Mouse (Mus musculus) myocyte (in vitro differentiated cells): ENCODE data around the gene Emc3. TPM values are rescaled to one million over a fixed set of nuclear protein-coding genes. Genes with fewer than 3 reads are reported as not detected.

Source experiments
- H3K27me3 ChIP-seq: one replicate; pipeline ENCODE4 v1.6.1; 2011; ENCODE audit not compliant: control insufficient read depth, insufficient read depth, insufficient read length
- H3K36me3 ChIP-seq: one replicate; pipeline ENCODE4 v1.6.1; 2011; ENCODE audit not compliant: control insufficient read depth, insufficient read depth
- H3K4me2 ChIP-seq: one replicate; pipeline ENCODE4 v1.6.1; 2011; ENCODE audit warnings: low read depth, control low read depth
- H3K4me3 ChIP-seq: one replicate; pipeline ENCODE4 v1.5.1; 2011; ENCODE audit warnings: mild to moderate bottlenecking, control low read depth, moderate library complexity
- H3K79me2 ChIP-seq: one replicate; pipeline ENCODE4 v1.6.1; 2011; ENCODE audit not compliant: control insufficient read depth, insufficient read depth
- H3ac ChIP-seq: one replicate; pipeline ENCODE4 v1.6.1; 2011; ENCODE audit not compliant: control insufficient read depth, insufficient read length
- CEBPB ChIP-seq: IDR thresholded peaks from 2 replicates; pipeline ENCODE4 v1.6.1; 2011; ENCODE audit warnings: mild to moderate bottlenecking, moderate library complexity; ENCODE audit not compliant: poor library complexity, insufficient read depth, severe bottlenecking
- E2F4 ChIP-seq: IDR thresholded peaks from one replicate; pipeline ENCODE4 v1.6.1; 2011; ENCODE audit warnings: mild to moderate bottlenecking, control low read depth, moderate library complexity; ENCODE audit not compliant: insufficient read depth
- MAX ChIP-seq: IDR thresholded peaks from one replicate; pipeline ENCODE4 v1.6.1; 2011; ENCODE audit warnings: low read depth, mild to moderate bottlenecking, control low read depth
- MYOD1 ChIP-seq, 3 experiments: IDR thresholded peaks; one replicate each; pipeline ENCODE4 v1.6.1; 2011; ENCODE audit warnings: control low read depth in 2 of 3, low read depth in 2 of 3, mild to moderate bottlenecking in 2 of 3, moderate library complexity in 1 of 3; ENCODE audit not compliant: insufficient read length in 2 of 3, control insufficient read depth in 1 of 3
- MYOG ChIP-seq, 3 experiments: IDR thresholded peaks; one replicate each; pipeline ENCODE4 v1.6.1; 2011; ENCODE audit warnings: control low read depth in 2 of 3, low read depth in 2 of 3, mild to moderate bottlenecking in 2 of 3; ENCODE audit not compliant: insufficient read length in 2 of 3, control insufficient read depth in 1 of 3, insufficient read depth in 1 of 3
- POLR2A ChIP-seq: IDR thresholded peaks from one replicate; pipeline ENCODE4 v1.6.1; 2011; ENCODE audit warnings: low read depth, mild to moderate bottlenecking, control low read depth, moderate library complexity; ENCODE audit not compliant: insufficient read length
- POLR2AphosphoS2 ChIP-seq: IDR thresholded peaks from one replicate; pipeline ENCODE4 v1.6.1; 2011; ENCODE audit warnings: low read depth, control low read depth; ENCODE audit not compliant: insufficient read length
- REST ChIP-seq: IDR thresholded peaks from one replicate; pipeline ENCODE4 v1.6.1; 2011; ENCODE audit warnings: mild to moderate bottlenecking, control low read depth, moderate library complexity; ENCODE audit not compliant: insufficient read depth, insufficient read length
- SRF ChIP-seq: IDR thresholded peaks from one replicate; pipeline ENCODE4 v1.6.1; 2011; ENCODE audit warnings: low read depth; ENCODE audit not compliant: control insufficient read depth, insufficient read length
- TCF12 ChIP-seq: IDR thresholded peaks from one replicate; pipeline ENCODE4 v1.6.1; 2011; ENCODE audit warnings: mild to moderate bottlenecking, control low read depth; ENCODE audit not compliant: poor library complexity, insufficient read depth, severe bottlenecking
- TCF3 ChIP-seq: IDR thresholded peaks from one replicate; pipeline ENCODE4 v1.6.1; 2011; ENCODE audit warnings: low read depth, control low read depth; ENCODE audit not compliant: insufficient read length
- USF1 ChIP-seq: IDR thresholded peaks from one replicate; pipeline ENCODE4 v1.6.1; 2011; ENCODE audit warnings: low read depth, mild to moderate bottlenecking, control low read depth, moderate library complexity
- polyA plus RNA-seq: library from polyadenylated mRNA; unstranded; fragments of >200 nt; fragmentation: generic; extraction: Trizol; gene quantifications from one replicate; pipeline ENCODE4 v1.2.1, GENCODE M21; 2012; ENCODE audit warnings: missing spikeins

Gene Emc3
- polyA plus RNA-seq, 1 experiment, result 86.5 TPM

GRCm38 (mm10) chr6:113492101-113492864, 39.2 kb downstream of the Emc3 start:
- no peaks in the 10 kb centered on the region for H3K36me3 ChIP-seq
- H3K79me2 ChIP-seq, result no peaks in the 10 kb centered on the region
- no peaks in the 10 kb centered on the region for H3K27me3 ChIP-seq
- no peak for TF ChIP-seq MYOD1 (IDR thresholded peaks at IDR 0.05; ENCODE audit: control insufficient read depth in 1 of 3, insufficient read length in 2 of 3, low read depth in 2 of 3)
- TF ChIP-seq SRF, result no peak
- TF ChIP-seq REST, result no peak
- TF ChIP-seq TCF12, result no peak
- TF ChIP-seq TCF3, result no peak
- TF ChIP-seq POLR2A, result no peak
- no peak for TF ChIP-seq POLR2AphosphoS2
- TF ChIP-seq MYOG (IDR thresholded peaks at IDR 0.05; ENCODE audit: control insufficient read depth in 1 of 3, insufficient read depth in 1 of 3, insufficient read length in 2 of 3, low read depth in 2 of 3), result no peak
- no peak for TF ChIP-seq USF1
- TF ChIP-seq E2F4, result no peak
- no peak for TF ChIP-seq MAX
- no peak for TF ChIP-seq CEBPB
- H3K4me2 ChIP-seq, result no peak overlapping the region
- no peak overlapping the region for H3ac ChIP-seq
- no peak overlapping the region for H3K4me3 ChIP-seq

- no peak overlapping the region for H3K4me3 ChIP-seq
- TF ChIP-seq TCF3 (no peak), TCF12 (no peak), SRF (no peak), MYOD1 (IDR thresholded peaks at IDR 0.05; ENCODE audit: control insufficient read depth in 1 of 3, insufficient read length in 2 of 3, low read depth in 2 of 3) (no peak), USF1 (no peak), REST (no peak), POLR2AphosphoS2 (no peak), CEBPB (no peak), E2F4 (no peak), MYOG (IDR thresholded peaks at IDR 0.05; ENCODE audit: control insufficient read depth in 1 of 3, insufficient read depth in 1 of 3, insufficient read length in 2 of 3, low read depth in 2 of 3) (no peak), MAX (no peak), POLR2A (no peak)
- H3K27me3 ChIP-seq, result no peaks in the 10 kb centered on the region
- no peaks in the 10 kb centered on the region for H3K36me3 ChIP-seq
- no peak overlapping the region for H3ac ChIP-seq
- H3K4me2 ChIP-seq, result no peak overlapping the region
- H3K79me2 ChIP-seq, result no peaks in the 10 kb centered on the region
Observed at GRCm38 (mm10) chr6:113489410-113489809, 42.0 kb downstream of the Emc3 start.

- Histone ChIP-seq H3K4me3 (no peak overlapping the region), H3K79me2 (no peaks in the 10 kb centered on the region), H3K27me3 (no peaks in the 10 kb centered on the region), H3ac (no peak overlapping the region), H3K36me3 (no peaks in the 10 kb centered on the region), H3K4me2 (peak overlapping the region; percentile 64)
- TF ChIP-seq CEBPB (peak; percentile 94), REST (no peak), MYOG (IDR thresholded peaks at IDR 0.05; ENCODE audit: control insufficient read depth in 1 of 3, insufficient read depth in 1 of 3, insufficient read length in 2 of 3, low read depth in 2 of 3) (peak; percentile 25 to 89 (median 58)), TCF12 (peak; percentile 80), MYOD1 (IDR thresholded peaks at IDR 0.05; ENCODE audit: control insufficient read depth in 1 of 3, insufficient read length in 2 of 3, low read depth in 2 of 3) (peak; percentile 22 to 89 (median 89)), E2F4 (no peak)
Observed at GRCm38 (mm10) chr6:113487125-113487576, 44.3 kb downstream of the Emc3 start.

GRCm38 (mm10) chr6:113483729-113484128, 47.7 kb downstream of the Emc3 start:
- H3K4me3 ChIP-seq, result peak overlapping the region; percentile 33
- no peaks in the 10 kb centered on the region for H3K36me3 ChIP-seq
- no peaks in the 10 kb centered on the region for H3K27me3 ChIP-seq
- H3K79me2 ChIP-seq, result no peaks in the 10 kb centered on the region
- H3K4me2 ChIP-seq, result peak overlapping the region; percentile 80
- no peak overlapping the region for H3ac ChIP-seq
- TF ChIP-seq MAX, result no peak
- TF ChIP-seq CEBPB, result no peak
- no peak for TF ChIP-seq POLR2AphosphoS2
- TF ChIP-seq REST, result no peak
- no peak for TF ChIP-seq E2F4
- no peak for TF ChIP-seq MYOD1 (IDR thresholded peaks at IDR 0.05; ENCODE audit: control insufficient read depth in 1 of 3, insufficient read length in 2 of 3, low read depth in 2 of 3)
- no peak for TF ChIP-seq MYOG (IDR thresholded peaks at IDR 0.05; ENCODE audit: control insufficient read depth in 1 of 3, insufficient read depth in 1 of 3, insufficient read length in 2 of 3, low read depth in 2 of 3)
- TF ChIP-seq POLR2A, result no peak
- no peak for TF ChIP-seq SRF
- no peak for TF ChIP-seq USF1
- no peak for TF ChIP-seq TCF3
